Mouse (Mus musculus) adrenal gland, adult 2 months (tissue): ENCODE data around the gene Zfp398. TPM values are rescaled to one million over a fixed set of nuclear protein-coding genes. Genes with fewer than 3 reads are reported as not detected.

Experiments used
- DNase-seq: peaks from one replicate; pipeline ENCODE4 v3.0.0; 2021
- microRNA-seq, 2 experiments: library from miRNA; unstranded; fragments of <30 nt; microRNA quantifications; one replicate each; pipeline ENCODE4 v1.2.0; 2021
- polyA plus RNA-seq: library from polyadenylated mRNA; depleted of rRNA; stranded (reverse); fragments of >200 nt; gene quantifications from 2 replicates; pipeline ENCODE4 v1.2.3, GENCODE M21; 2012; rRNA removed
- total RNA-seq, 2 experiments: library from RNA; stranded (reverse); gene quantifications; 2 replicates each; pipeline ENCODE4 v1.2.3; 2021

Zfp398 gene
- total and polyA plus RNA-seq, 3 experiments, result 10.5 to 13.4 (median 12.1) TPM

- DNase-seq, result peak; percentile 20
Observed at GRCm38 (mm10) chr6:47903587-47903986, 68.1 kb downstream of the Zfp398 start.

GRCm38 (mm10) chr6:47904361-47904760, 68.9 kb downstream of the Zfp398 start:
- DNase-seq, result no peak

GRCm38 (mm10) chr6:47904917-47905695, 69.6 kb downstream of the Zfp398 start:
- DNase-seq, result no peak

GRCm38 (mm10) chr6:47906326-47906725, 70.9 kb downstream of the Zfp398 start:
- no peak for DNase-seq

GRCm38 (mm10) chr6:47909007-47909406, 73.5 kb downstream of the Zfp398 start:
- DNase-seq, result no peak

GRCm38 (mm10) chr6:47911650-47912049, 76.2 kb downstream of the Zfp398 start:
- no peak for DNase-seq

GRCm38 (mm10) chr6:47912991-47913390, 77.5 kb downstream of the Zfp398 start:
- no peak for DNase-seq

- DNase-seq, result no peak
Observed at GRCm38 (mm10) chr6:47917051-47917450, 81.6 kb downstream of the Zfp398 start.

GRCm38 (mm10) chr6:47918768-47919274, 83.4 kb downstream of the Zfp398 start:
- no peak for DNase-seq

GRCm38 (mm10) chr6:47919646-47920446, 84.4 kb downstream of the Zfp398 start:
- DNase-seq, result no peak

GRCm38 (mm10) chr6:47920447-47921340, 85.2 kb downstream of the Zfp398 start, which contains the start of gene Zfp212:
Zfp212 (plus strand) TSS chr6:47920476.
- peak; percentile 93 for DNase-seq

Small RNAs within 50 kb of the gene (microRNA-seq; reads per million reads assigned to microRNA genes)
- gene Mir704, result 0 to 0.41 reads per million in 2 experiments

Other genes with a start within 250 kb of the Zfp398 start
- gene Ezh2, start 240.3 kb upstream of the Zfp398 start, total RNA-seq, result 10 to 100 TPM; 11.4 to 18.3 TPM
- 0.95 and 1.6 TPM in 2 replicates for gene Ezh2, start 240.3 kb upstream of the Zfp398 start, polyA plus RNA-seq
- 100 to 1,000 TPM in 1 of 2 experiments, 10 to 100 TPM in 1; 93.2 to 114 TPM for gene Pdia4, start 22.2 kb upstream of the Zfp398 start, total RNA-seq
- 7.9 and 8.7 TPM in 2 replicates for gene Pdia4, start 22.2 kb upstream of the Zfp398 start, polyA plus RNA-seq
- under 1 TPM; 0.78 to 0.93 TPM for gene Zfp786, start 4.8 kb upstream of the Zfp398 start, total RNA-seq
- 0.30 and 0.37 TPM in 2 replicates for gene Zfp786, start 4.8 kb upstream of the Zfp398 start, polyA plus RNA-seq
- 1 to 10 TPM; 7.0 to 9.2 TPM for gene Zfp282, start 41.5 kb downstream of the Zfp398 start, total RNA-seq
- gene Zfp282, start 41.5 kb downstream of the Zfp398 start, polyA plus RNA-seq, result 6.9 and 7.1 TPM in 2 replicates
- gene Zfp212, start 84.8 kb downstream of the Zfp398 start, total RNA-seq, result 10 to 100 TPM; 13.4 to 15.5 TPM
- gene Zfp212, start 84.8 kb downstream of the Zfp398 start, polyA plus RNA-seq, result 8.2 and 8.4 TPM in 2 replicates
- gene Zfp956, start 117.7 kb downstream of the Zfp398 start, total RNA-seq, result 1 to 10 TPM; 3.8 to 8.6 TPM
- gene Zfp956, start 117.7 kb downstream of the Zfp398 start, polyA plus RNA-seq, result 10.4 and 11.6 TPM in 2 replicates
- gene Zfp777, start 213.2 kb downstream of the Zfp398 start, total RNA-seq, result 10 to 100 TPM; 20.1 to 24.3 TPM
- gene Zfp777, start 213.2 kb downstream of the Zfp398 start, polyA plus RNA-seq, result 20.3 and 23.4 TPM in 2 replicates